Mouse (Mus musculus): Measurements from ENCODE around the gene Nfix.

The Nfix gene

DNA sequence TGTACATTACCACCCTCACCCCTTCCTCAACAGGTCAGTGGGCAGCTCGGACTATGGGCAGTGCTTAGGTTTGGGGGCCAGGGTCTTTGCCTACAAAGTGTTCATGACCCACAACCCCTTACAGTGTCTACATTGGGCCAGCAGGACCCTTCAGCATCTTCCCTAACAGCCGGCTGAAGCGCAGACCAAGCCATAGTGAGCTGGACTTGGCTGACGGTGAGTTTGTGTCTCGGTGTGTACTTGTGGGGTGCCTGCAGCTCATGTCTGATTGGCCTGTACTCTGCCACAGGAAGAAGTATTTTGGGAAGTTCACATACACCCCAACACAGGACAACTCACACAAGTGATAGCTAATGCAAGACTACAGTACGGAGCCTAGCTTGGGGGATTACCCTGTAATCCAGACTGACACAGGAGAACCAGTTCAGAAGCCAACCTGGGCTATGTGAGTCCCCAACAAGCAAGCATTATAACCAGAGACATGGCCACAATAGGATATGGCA lies 97.1 kb downstream of the Nfix start:
- DNase-seq (ENCODE audit: extremely low read depth, low read depth): no peak

DNA sequence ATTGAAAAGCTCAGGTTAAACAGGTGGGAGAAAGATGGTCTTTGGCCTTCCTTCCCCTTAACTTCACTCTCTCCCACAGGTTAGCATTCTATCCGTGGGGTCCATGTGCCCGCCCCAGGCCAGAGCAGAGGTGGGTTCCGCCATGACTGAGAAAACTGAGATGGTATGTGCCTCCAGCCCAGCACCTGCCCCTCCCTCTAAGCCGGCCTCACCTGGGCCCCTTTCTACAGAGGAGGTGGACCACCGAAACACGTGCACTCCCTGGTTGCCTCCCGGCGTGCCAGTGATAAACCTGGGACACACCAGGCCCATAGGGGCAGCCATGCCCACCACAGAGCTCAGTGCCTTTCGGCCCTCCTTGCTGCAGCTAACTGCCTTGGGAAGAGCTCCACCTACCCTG lies 97.6 kb downstream of the Nfix start:
- DNase-seq (ENCODE audit: extremely low read depth, low read depth): no peak

DNA sequence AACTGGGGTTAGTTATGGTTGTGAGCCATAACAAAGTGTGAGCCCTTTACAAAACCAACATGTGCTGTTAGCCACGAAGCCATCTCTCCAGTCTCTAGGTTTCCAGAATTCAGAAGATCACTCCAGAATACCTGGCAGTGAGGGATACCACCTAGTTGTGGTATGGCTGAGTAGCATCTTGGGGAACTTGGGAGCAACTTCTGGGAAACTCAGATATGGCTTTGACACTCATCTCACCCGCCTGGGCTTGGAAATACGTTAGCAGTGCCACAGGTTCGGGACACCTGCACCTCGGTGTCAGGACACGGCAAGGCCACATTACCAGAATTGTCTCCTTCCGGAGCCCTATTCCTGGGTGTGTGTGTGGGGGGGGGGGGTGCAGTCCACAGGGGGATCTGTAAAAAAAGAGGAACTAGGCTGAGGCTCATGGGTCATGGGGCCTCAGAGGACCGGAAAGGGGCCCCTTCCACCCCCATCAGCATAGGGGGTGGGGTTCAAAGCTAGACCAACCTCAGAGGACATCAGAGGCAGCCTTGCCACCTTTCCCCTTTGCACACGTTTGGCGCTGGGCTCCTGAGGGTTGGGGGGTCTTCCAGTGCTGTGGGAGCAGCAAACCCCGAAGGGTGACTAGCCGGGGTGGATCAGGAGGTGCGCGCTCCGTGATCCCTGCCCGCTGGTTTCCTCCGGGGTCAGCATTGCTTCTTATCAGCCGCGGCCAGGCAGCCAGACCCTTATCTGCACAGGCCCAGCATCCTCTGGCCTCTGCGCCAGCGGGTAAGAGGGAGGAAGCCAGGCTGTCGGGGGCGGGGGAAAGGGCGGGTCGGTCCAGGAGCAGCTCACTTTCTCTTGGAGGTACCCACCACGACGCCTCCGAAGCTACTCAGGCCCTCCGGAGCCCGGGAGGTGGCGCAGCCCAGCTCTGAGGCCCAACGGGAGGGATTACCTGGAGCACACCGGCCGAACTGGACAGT lies 98.9 kb downstream of the Nfix start, which contains the start of gene Lyl1:
Gene Lyl1, plus strand, starts transcription at position 517 of the 971 bp plus-strand sequence.
- DNase-seq (ENCODE audit: extremely low read depth, low read depth): peak; percentile 94

DNA sequence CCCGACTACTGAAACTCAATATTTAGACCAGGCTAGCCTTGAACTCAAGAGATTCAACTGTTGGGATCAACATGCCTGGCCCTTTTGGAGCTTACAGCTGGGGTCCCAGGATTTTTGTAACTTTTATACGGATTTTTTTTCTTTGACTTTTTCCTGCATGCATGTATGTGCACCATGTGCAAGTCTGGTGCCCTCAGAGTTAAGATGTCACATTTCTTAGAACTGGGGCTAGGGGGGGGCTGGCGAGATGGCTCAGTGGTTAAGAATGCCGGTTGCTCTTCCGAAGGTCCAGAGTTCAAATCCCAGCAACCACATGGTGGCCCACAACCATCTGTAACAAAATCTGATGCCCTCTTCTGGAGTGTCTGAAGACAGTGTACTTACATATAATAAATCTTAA lies 99.6 kb downstream of the Nfix start:
- DNase-seq (ENCODE audit: extremely low read depth, low read depth): no peak

DNA sequence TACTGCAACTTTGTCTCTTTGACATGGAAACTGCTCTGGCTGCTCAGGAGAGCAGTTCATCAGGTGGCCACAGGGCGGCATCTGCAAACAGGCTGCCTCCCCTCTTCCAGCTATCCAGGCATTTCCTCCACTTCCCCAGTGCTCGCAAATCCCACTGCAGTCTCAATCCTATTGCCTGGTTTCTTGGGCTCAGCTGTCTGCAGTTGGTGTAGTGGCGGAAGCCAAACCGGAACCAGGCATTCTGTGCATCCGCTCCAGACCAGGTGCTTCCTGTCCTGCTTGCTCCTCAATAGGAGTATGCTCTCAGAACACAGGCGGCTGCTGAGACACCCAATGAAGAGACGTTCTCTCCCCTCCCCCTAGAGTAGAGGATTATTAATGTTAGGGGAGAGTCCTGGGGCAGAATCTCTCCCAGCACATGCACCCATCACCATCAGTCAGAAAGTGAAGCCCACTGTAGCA lies 100.3 kb downstream of the Nfix start:
- no peak for DNase-seq (ENCODE audit: extremely low read depth, low read depth)

DNA sequence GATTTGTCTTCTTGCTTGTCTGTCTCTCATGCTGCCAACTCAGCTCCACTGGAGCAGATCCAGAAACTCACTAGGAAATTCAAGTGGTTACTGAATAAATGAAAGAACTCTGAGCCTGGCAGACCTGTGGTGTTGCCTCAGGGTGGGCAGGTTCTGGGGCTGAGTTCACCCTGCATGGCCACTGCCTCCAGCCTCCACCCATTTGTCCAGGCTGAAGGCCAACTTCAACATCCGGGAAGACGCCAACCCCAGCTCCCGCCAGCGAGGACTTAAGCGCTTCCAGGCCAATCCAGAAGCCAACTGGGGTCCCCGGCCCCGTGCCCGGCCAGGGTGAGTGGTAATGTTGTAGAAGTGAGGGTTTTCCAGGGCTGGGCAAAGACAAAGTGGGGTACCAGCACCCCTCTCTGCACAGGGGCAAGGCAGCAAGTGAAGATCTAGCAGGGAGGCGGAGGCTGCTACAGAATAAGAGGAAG lies 101.2 kb downstream of the Nfix start:
- no peak for DNase-seq (ENCODE audit: extremely low read depth, low read depth)

DNA sequence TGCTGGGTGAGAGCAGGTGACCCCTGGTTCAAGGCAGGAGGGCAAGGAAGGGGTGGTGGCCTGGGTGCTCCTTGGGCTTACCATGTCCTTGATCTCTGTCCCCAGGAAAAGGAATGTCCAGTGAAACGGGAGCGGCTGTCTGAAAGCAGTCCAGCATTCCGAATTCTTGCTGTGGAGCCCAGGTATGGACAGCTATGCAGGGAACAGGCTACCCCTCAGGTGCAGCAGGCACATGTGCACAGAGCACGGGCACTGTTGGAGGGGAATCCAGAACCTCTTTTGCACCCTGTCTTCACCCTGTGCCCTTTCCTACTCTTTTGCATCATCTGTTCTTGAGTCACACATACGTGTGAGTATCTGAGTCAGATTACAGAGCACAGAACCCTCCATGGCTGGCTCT lies 101.9 kb downstream of the Nfix start:
- DNase-seq (ENCODE audit: extremely low read depth, low read depth): no peak

DNA sequence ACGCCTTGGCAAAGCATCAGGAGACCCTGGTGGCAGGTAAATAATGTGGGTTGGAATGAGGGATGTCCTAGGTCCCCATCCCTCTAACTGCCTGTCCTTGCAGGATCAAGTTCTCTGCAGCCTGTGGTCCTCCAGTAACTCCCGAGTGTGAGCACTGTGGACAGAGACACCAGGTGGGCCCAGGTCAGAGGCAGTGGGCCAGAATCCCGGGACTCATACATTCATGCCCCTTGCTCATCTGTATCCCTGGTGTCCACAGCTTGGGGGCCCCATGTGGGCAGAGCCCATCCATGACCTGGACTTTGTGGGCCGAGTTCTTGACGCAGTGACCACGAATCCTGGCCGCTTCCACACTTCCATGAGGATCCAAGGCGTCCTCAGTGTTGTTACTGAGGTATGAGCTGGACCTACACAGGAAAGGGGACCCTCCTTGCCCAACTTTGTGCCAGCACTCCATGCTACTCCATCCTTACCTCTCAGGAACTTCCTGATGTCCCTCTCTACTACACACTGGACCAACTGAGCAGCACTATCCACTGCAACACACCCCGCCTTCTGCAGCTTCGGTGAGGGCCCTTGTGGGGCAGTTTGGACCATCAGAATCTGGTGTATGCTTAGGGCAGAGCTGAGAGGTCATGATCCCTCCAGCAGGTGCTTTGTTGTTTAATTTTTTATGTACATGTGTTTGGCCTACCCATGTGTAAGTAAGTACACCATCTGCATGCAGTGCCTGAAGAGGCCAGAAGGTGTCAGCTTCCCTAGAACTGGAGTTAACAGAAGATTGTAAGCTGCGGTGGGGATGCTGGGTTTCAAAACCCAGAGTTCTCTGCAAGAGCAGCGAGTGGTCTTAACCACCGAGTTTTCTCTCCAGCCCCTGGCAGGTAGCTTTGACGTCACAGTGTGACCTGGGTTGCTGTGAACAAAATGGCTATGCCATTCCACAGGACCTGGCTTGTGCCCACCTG lies 102.7 kb downstream of the Nfix start:
- no peak for DNase-seq (ENCODE audit: extremely low read depth, low read depth)

DNA sequence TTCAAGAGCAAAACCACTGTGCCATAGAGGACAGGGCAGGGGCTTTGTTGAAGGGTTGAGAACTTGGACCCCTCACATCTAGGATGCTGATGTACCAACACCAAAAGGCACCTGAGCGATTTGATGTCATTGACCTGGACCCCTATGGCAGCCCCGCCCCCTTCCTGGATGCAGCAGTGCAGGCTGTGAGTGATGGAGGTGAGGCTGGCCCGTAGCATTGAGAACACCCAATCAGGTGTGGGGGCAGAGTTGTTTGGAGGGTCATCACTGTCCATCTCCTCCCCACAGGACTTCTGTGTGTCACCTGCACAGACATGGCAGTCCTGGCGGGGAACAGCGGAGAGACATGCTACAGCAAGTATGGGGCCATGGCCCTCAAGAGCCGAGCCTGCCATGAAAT lies 105.0 kb downstream of the Nfix start:
- no peak for DNase-seq (ENCODE audit: extremely low read depth, low read depth)

DNA sequence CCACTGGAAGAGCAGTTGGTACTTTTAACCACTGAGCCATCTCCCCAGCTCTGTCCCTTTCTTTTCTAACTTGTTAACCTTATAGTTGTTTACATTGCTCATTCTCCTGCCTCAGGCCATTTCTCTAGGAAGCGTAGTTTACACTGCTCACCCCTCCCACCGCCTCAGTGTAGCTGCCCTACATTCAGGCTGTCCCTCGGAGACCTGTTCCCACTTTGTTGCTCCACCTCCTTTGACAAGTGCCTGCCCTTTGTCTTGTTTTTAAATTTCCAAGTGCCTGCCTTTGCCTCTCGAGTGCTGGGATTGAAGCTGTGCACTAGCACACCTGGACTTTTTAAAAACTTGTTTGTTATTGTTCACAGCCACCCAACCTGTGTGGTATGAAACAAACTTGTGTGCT lies 106.8 kb downstream of the Nfix start:
- DNase-seq (ENCODE audit: extremely low read depth, low read depth): no peak

DNA sequence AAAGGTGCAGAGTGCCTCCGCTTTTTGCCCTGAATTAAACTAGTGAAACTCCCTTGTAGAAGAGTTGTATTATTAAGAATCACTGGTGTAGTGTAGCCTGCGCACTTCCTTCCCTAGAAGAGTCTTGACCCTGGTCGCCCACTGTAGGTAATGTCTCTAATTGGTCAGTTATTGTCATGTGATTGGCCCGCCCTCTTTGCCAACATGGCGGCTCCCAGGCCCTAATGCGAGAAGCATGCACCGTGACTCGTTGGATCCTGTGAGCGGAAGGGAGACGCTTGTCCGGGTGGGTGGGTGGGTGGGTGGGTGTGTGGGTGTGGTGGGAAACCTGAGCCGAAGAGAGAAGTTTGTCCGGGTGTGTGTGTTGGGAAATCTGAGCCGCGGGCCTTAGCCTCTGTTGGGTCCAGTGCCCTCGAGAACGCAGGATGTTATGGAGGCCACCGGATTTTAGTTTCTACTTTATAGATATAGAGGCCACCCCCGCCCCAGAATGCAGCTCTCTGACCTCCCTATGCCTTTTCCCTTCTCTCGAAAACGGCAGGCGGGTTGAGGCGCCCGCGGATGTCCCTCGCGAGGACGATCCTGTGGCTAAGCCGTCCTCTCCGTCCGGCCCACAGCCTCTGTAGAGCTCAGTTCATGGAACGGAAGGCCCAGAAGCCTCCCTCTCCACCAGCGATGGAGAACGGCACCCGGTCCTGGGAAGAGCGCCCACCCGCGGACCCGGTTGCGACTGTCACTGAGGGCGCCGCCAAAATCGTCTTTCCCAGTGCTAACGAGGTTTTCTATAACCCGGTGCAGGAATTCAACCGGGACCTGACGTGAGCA lies 110.8 kb downstream of the Nfix start:
- peak; percentile 88 for DNase-seq (ENCODE audit: extremely low read depth, low read depth)

DNA sequence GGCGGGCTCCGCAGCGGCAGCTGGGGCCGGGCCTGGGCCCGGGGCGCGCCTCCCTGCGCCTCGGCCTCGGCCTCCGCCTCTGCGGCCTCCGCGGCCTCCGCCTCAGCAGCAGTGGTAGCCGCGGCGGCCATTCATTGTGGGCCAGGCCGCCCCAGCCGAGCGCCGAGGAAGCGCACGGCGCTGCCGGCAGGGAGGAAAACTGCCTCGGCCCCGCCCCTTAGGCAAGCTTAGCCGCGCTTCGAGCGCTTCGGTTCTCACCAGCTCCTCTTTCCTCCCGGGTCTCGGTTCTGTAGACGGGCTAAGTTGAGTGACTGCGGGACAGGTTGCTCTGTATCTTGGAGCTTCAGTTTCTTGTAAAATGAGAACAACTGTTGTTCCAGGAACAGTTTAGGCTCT lies 112.4 kb downstream of the Nfix start, which contains the start of gene Nacc1:
Gene Nacc1, minus strand, starts transcription at position 158 of the 396 bp plus-strand sequence.
- peak; percentile 73 for DNase-seq (ENCODE audit: extremely low read depth, low read depth)

DNA sequence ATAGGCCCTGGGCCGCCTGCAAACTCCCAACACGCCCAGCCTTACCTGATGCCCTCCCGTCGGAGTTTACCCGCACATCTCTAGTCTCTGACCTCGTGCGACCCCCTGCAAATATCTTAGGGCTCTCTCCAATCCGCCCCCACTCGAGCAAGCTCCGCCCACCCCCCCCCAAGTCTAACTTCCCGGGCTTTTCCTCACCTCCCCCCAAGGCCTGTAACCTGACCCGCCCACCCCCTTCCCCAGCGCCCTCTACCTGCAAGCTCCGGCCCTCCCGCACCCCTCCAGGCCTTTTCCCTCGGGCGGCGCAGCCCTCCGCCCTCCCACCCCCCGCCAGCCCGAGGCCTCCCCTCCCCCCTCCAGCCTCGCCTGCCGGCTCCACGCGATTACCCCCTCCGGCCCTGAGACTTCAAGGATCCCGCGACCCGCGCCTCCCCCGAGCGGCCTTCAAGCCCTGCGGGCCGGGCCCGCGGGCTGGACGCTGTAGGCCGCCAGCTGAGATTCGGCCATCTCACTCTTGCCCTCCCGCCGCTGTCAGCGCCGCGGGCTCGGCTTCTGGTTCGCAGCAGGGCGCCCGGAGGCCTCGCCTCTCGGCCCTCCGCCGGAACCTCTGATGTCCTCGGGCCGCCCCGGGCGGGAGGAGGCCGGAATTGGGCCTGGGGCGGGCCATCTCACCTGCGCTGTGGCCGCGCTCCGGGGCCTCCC lies 113.0 kb downstream of the Nfix start:
- no peak for DNase-seq (ENCODE audit: extremely low read depth, low read depth)

DNA sequence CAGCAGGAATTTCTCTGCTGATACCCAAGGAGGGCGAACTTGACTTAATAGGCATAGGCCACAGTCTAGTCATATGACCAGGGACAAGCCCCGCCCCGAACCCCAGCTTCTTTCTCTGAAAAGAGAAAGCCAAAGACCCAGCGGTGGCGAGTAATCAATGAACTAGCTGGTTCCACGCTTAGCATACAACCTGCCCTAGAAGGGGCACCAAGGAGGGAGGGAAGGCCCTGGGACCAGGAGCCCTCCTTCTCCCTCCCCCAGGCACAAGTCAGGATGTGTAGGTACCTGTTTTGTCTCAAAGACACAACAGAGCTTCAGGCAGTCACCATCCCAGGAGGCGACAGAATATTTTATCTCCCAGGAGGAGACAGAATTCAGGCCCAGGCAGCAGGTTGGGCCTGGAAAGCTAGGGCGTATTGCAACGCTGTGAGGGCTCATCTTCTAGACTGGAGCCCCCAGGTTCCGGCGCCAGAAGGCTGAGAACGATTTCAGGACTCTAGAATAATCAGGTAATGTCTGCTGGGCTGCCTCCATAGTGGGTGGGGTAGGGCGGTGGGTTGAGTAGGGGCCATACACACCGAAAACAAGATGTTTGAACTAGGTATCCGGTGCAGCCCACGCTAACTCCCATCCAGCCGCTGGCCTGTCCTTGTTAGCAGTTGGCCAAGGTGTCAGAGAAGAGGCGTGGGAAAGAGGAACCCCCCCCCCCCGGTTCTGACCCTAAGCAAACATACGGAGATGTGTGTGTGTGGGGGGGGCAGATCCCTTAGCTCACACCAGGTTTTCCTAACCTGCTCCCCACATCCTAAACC lies 113.7 kb downstream of the Nfix start, which contains the start of gene Trmt1:
Gene Trmt1, plus strand, starts transcription at position 117 of the 812 bp plus-strand sequence.
- no peak for DNase-seq (ENCODE audit: extremely low read depth, low read depth)

DNA sequence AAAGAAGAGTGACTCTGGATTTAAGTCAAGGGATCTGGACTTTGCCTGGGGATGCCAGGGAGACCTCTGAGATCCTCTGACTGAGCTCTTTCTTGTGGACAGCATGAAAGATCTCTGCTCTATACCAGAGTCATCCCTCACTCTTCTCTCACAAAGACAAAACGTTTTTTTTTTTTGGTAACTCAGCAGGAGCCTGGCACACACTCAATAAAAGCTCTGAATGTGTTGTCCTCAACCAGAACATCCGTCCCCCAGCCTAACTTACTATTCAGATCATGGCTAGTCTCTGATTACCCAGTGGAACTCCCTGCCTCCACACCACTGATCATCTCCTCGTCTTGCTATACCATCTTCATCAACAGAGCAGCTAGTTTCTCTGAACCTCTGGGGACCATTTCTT lies 115.6 kb downstream of the Nfix start:
- no peak for DNase-seq (ENCODE audit: extremely low read depth, low read depth)

DNA sequence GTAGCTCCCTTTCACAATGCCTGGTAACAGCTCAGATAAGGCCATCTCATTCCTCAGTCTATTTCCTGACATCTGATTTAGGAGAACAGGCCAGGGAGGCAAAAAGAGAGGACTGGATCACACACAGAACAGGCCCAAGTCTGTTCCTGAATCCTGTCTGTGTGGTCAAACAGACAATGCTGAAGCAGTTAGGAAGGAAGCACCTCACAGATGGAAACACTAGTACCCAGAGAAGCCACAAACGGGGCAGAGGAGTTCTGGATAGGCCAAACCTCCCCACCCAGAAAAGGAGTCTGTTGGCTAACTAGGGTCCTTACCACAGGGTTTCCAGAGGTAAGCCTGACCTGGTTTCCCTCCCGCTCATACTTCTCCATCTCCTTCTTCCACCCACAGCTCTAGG lies 117.9 kb downstream of the Nfix start:
- no peak for DNase-seq (ENCODE audit: extremely low read depth, low read depth)

DNA sequence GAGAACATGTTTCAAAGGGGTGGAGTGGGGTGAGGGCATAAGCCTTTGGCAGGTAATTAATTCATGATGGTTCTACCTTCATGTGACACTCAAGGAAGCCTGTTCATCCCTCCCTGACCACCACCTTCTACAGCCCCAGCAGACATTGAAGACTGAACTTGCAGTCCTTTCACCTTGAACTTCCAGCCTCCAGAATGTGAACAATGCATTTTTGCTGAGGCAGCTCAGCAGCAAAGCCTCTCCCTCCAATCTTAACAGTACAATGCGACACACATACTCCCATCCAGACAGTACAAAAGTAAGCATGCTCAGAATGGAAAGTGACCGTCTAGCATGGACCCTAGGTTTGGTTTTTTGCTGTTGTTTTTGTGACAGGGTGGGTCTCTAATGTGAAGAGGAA lies 118.7 kb downstream of the Nfix start:
- DNase-seq (ENCODE audit: extremely low read depth, low read depth): no peak

DNA sequence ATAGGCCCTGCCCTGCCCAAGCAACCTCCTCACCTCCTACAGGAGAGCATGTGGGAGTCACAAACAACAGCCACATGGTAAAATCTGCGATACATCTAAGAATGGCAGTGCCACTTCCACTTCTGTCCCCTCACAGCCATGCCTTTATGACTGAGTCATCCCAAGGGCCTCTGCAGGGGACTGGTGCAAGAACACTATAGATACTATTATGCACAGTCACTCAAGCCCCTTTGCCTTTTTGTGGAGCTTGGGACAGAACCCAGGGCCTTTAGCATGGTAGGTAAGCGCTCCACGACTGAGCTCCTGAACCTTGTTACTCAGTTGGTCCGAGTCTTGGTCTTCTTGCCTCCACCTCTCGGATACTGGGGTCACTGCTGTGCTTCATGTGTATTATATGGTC lies 122.8 kb downstream of the Nfix start:
- no peak for DNase-seq (ENCODE audit: extremely low read depth, low read depth)
